Mouse (Mus musculus): Measurements from ENCODE around the gene Ddi2.

DNA sequence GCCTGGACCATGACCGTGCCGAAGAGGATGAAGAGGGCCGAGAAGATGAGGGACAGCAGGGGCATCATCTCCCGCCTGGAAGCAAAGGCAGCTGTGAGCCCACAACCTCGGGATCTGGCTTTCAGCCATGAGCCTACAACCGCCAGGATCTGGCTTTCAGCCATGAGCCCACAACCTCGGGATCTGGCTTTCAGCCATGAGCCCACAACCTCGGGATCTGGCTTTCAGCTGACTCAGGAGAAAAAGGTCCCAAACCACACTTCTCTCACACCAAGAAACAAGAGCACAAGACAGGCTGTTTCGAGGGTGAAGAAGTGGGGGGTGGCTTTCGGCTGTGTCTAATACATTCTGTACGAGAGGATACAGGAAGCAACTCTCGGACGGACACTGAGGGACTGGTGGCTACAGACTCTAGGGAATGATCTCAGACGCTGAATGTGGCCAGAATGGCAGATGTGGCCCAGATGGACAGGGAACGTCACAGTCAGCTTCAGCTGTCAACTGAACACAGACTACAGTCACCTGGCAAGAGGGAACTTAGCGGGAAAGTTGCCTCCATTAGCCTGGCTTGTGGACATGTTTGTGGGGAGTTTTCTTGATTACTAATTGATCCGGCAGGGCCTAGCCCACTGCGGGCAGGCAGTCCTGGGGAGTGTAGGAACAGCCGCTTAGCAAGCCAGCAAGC, 43.6 kb upstream of the Ddi2 start:
- TF ChIP-seq CTCF (IDR thresholded peaks at IDR 0.05; ENCODE audit: low read depth) (no peak), EP300 (IDR thresholded peaks at IDR 0.05; ENCODE audit: low read depth) (peak; percentile 52; the same call in 1 of the 2 replicates)
